Mouse (Mus musculus) neutrophil, adult 65 days (primary cell): ENCODE measurements around the gene Tmem161a. TPM values are rescaled to one million over a fixed set of nuclear protein-coding genes. Genes with fewer than 3 reads are reported as not detected.

Experiments used
- total RNA-seq: library from RNA; stranded (reverse); gene quantifications from 2 replicates; pipeline ENCODE4 v1.2.4, GENCODE M21; 2023

Gene Tmem161a
- 13.4 and 23.3 TPM in 2 replicates for total RNA-seq

DNA sequence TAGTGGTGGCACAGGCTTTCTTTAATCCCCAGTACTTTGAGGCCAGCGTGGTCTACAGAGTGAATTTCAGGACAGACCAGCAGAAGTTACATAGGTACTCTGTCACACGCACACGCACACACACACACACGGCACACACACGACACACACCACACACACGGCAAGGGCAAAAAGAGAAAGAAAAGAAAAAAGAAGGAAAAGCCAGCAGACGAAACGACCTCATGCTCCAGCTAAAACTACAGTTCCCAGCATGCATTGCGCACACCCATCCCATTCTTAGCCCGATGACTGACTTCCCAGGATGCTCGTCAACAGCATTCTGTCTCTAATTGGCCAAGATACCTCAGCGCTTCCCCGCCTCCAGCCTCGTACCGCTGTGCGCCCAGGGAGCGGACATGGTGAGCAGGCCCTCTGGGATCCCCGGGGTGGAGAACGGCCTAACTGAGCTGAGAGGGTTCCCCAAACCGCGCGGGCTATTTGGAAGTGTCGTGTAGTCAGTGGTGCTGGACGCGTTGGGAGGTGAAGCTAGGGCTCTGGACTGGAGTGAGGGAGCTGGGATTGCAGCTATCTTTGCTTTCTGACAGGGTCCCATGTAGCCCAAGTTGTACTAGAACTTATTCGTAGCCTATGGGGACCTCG lies at the start of gene Tmem161a:
Gene Tmem161a (plus strand): TSS at position 314 of the 639 bp plus-strand sequence.

DNA sequence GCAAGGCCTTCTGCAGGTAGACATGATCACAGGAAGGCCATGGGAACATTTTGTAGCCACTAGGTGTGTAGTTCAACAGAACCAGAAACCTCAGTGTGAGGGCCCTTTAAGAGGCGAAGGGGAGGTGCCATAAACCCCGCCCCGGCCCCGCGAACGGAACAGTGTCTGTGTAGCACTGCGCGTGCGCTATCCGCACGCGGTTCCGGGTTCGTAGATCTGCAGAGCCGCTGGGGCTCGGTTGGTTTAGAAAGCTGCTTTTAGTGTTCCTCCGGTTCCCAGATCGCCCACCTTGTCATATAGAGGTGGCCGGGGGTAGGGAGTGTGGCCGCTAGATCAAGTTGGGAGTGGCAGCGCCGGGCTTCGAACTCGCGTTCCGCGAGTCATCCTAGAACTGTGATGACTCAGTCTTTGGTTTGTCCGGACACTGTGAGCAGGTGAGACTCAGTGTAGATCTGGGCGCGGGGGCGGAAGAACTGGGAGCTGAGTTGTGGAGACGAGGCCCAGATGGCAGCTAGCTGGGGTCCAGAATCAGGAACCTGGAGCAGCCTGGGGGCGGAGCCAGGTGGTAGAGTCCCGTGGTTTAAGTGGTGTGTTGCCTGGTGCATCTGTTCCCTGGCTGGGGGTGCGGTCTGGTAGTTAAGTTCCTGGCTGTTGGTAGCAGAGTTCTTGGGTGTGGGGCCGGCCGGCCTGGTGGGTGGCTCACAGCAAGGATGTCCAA lies 40.8 kb upstream of the Tmem161a start, which contains the start of gene Nr2c2ap:
Gene Nr2c2ap (plus strand): TSS at position 168 of the 718 bp plus-strand sequence.

DNA sequence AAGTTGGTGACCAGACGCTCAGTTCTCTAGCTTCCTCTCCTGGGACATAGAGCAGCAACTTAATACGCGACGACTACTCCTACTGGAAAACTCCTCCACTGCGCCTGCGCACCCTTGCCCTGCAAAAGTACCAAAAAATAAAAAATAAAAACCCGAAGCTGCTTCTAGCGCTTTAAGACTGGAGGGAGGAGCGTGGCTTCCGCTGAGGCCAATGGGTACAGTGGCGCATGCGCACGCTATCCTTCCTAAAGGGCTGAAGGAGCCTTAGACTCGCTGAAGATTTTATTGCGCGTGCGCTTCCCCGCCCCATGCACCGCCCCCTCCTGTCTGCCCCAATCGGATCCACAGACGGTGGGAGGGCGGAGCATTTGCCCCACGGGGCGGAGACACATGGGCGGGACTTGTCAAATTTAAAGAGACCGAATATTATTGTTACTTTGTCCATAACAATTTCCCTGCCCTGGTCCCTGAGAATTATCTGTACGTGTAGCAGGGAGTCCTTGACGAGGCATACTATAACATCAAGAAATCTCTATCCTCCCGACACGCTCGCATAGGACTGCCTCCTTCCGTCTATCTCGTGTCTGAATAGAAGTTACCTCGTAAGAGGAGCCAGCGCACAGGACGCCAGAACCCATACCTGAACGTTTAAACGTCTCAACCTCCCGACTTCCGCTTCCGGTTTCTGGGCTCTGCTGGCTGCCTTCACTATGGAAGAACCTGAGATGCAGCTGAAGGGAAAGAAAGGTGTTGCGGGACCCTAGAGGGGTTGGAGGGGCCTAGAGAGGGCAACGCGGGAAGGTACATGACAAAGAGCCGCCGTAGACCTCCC lies 32.9 kb upstream of the Tmem161a start, which contains the start of the genes Rfxank, Borcs8 and Mef2b:
Gene Rfxank (minus strand): TSS at position 129 of the 832 bp plus-strand sequence.
Gene Borcs8 (plus strand): TSS at position 474 of the 832 bp plus-strand sequence.
Gene Mef2b (plus strand): TSS at position 686 of the 832 bp plus-strand sequence.

DNA sequence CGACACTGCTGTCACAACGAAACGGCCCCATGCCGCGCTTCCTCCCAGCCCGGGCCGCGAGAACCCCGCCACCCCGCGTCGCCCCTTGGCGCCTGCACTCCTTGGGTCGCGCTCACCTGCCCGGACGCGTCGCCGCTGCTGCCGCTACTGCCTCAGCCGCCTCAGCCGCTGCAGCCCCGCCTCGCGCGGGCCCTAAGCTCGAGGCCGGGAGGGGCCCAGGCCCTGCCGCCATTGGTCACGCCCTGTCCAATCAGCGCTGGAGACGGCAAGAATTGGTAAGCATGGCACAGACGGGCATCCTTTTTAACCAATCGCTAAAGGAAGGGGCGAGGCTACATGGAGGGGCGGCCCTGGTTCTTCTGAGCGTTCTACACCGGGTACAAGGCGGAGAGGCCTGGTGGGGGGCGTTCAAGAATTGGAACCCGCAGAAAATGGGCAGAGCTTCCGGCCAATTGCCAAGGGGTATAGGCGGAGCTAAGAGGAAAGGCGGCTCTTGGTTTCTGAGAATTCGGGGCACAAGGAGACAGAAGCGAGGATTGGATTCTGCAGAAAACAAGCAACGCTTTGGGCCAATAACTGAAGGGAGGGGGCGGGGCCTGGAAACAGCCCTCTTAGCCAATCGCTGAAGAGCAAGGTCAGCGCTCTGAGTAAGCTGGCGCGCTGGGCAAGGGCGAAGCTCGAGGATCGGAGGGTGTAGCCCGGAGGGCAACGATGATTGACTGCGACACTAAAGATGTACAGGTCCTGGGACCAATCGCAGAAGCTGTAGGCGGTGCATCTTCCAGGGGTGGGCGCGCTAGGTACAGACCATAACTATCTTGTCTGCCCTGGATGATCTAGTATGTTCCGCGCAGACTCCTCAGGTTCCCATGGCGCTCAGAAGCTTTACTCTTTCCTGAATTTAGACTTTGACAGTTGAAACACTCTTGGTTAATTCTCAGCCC lies 40.2 kb downstream of the Tmem161a start, which contains the start of gene Slc25a42:
Gene Slc25a42 (minus strand): TSS at position 194 of the 944 bp plus-strand sequence.

Other genes starting within 250 kb of the Tmem161a start
- 63.0 and 64.7 TPM in 2 replicates for gene Gatad2a, start 176.0 kb upstream of the Tmem161a start, total RNA-seq
- gene Mau2, start 129.6 kb upstream of the Tmem161a start, total RNA-seq: 87.4 and 122 TPM in 2 replicates
- gene Sugp1, start 129.5 kb upstream of the Tmem161a start, total RNA-seq: 28.8 and 31.6 TPM in 2 replicates
- not detected in 2 replicates for gene Tm6sf2, start 99.4 kb upstream of the Tmem161a start, total RNA-seq
- gene Hapln4, start 88.9 kb upstream of the Tmem161a start, total RNA-seq: not detected in 2 replicates
- not detected in 2 replicates for gene Ncan, start 51.5 kb upstream of the Tmem161a start, total RNA-seq
- 7.5 and 11.2 TPM in 2 replicates for gene Nr2c2ap, start 41.0 kb upstream of the Tmem161a start, total RNA-seq
- 11.2 and 13.5 TPM in 2 replicates for gene Rfxank, start 33.2 kb upstream of the Tmem161a start, total RNA-seq
- 27.0 and 35.6 TPM in 2 replicates for gene Borcs8, start 32.9 kb upstream of the Tmem161a start, total RNA-seq
- gene Mef2b, start 32.6 kb upstream of the Tmem161a start, total RNA-seq: 0.95 and 1.1 TPM in 2 replicates
- 1.9 and 2.1 TPM in 2 replicates for gene Slc25a42, start 39.9 kb downstream of the Tmem161a start, total RNA-seq
- 24.1 and 36.4 TPM in 2 replicates for gene Sugp2, start 61.9 kb downstream of the Tmem161a start, total RNA-seq
- 3.1 and 3.7 TPM in 2 replicates for gene Armc6, start 62.1 kb downstream of the Tmem161a start, total RNA-seq
- 7.0 and 8.6 TPM in 2 replicates for gene Homer3, start 110.5 kb downstream of the Tmem161a start, total RNA-seq
- 25.3 and 36.1 TPM in 2 replicates for gene Ddx49, start 130.1 kb downstream of the Tmem161a start, total RNA-seq
- 80.2 and 91.6 TPM in 2 replicates for gene Cope, start 130.2 kb downstream of the Tmem161a start, total RNA-seq
- gene Cers1, start 143.4 kb downstream of the Tmem161a start, total RNA-seq: not detected in 2 replicates
- not detected in 2 replicates for gene Gdf1, start 157.5 kb downstream of the Tmem161a start, total RNA-seq
- 47.2 and 53.6 TPM in 2 replicates for gene Upf1, start 180.9 kb downstream of the Tmem161a start, total RNA-seq
- 0.19 TPM in 1 of 2 replicates, not detected in the other for gene Comp, start 201.2 kb downstream of the Tmem161a start, total RNA-seq